Mouse (Mus musculus) hindbrain, embryonic 15.5 days (tissue): Measurements from ENCODE around the gene Dcakd. TPM values are rescaled to one million over a fixed set of nuclear protein-coding genes. Genes with fewer than 3 reads are reported as not detected.
A peak's percentile ranks its signal among the peaks of the same experiment; 100 is the strongest.

Source experiments
- ATAC-seq: fragments of 200-750 bp; cut with Nextera tagmentation; 2 replicates; pipeline ENCODE4 v1.8.0; 2017; ENCODE audit warnings: low read depth, moderate number of reproducible peaks, moderate TSS enrichment; ENCODE audit not compliant: low FRiP score
- H3K27ac ChIP-seq: fragments of 300-500 bp; sonication (generic); replicated peaks from 2 replicates; pipeline ENCODE4 v1.5.1; 2015; ENCODE audit warnings: mild to moderate bottlenecking, inconsistent platforms
- H3K27me3 ChIP-seq: fragments of 300-500 bp; sonication (generic); 2 replicates; pipeline ENCODE4 v1.6.1; 2015; ENCODE audit warnings: control low read depth, inconsistent platforms
- H3K36me3 ChIP-seq: fragments of 300-500 bp; sonication (generic); 2 replicates; pipeline ENCODE4 v1.6.1; 2015; ENCODE audit warnings: control low read depth, inconsistent platforms
- H3K4me1 ChIP-seq: fragments of 300-500 bp; sonication (generic); replicated peaks from 2 replicates; pipeline ENCODE4 v1.6.1; 2015; ENCODE audit warnings: control low read depth, inconsistent platforms
- H3K4me2 ChIP-seq: fragments of 300-500 bp; sonication (generic); 2 replicates; pipeline ENCODE4 v1.6.1; 2015; ENCODE audit warnings: moderate library complexity, mild to moderate bottlenecking, inconsistent platforms
- H3K4me3 ChIP-seq: fragments of 300-500 bp; sonication (generic); 2 replicates; pipeline ENCODE4 v1.5.1; 2015; ENCODE audit warnings: mild to moderate bottlenecking, inconsistent platforms
- H3K9ac ChIP-seq: fragments of 300-500 bp; sonication (generic); 2 replicates; pipeline ENCODE4 v1.6.1; 2015; ENCODE audit warnings: inconsistent platforms
- H3K9me3 ChIP-seq: fragments of 300-500 bp; sonication (generic); 2 replicates; pipeline ENCODE4 v1.6.1; 2016; ENCODE audit warnings: control low read depth, inconsistent platforms
- WGBS: fragments of 180-500 bp; shearing (Covaris S2); methylation state at CpG from one replicate; pipeline ENCODE4 v1.1.7; 2015; 5-methylcytosine and 5-hydroxymethylcytosine counted together
- polyA plus RNA-seq: library from polyadenylated mRNA; unstranded; fragments of >200 nt; fragmentation: Nextera tagmentation; extraction: Ambion mirVana; gene quantifications from 2 replicates; pipeline ENCODE4 v1.2.1, GENCODE M21; 2015

The Dcakd gene
- polyA plus RNA-seq, 1 experiment from 2014 or later = 194 TPM

GRCm38 (mm10) chr11:103000111-103000510 is 28.0 kb downstream of the Dcakd start:
- Histone ChIP-seq H3K4me1 (peaks cover 23% of the 10 kb centered on the region), H3K4me2 (no peak overlapping the region), H3K27me3 (no peaks in the 10 kb centered on the region), H3K4me3 (no peak overlapping the region), H3K9me3 (no peaks in the 10 kb centered on the region), H3K27ac (no peak overlapping the region), H3K36me3 (peaks cover 39% of the 10 kb centered on the region), H3K9ac (no peak overlapping the region)
- WGBS = 87% methylated on average over 16 of the region's 16 CpGs
- no peak for ATAC-seq

DNA sequence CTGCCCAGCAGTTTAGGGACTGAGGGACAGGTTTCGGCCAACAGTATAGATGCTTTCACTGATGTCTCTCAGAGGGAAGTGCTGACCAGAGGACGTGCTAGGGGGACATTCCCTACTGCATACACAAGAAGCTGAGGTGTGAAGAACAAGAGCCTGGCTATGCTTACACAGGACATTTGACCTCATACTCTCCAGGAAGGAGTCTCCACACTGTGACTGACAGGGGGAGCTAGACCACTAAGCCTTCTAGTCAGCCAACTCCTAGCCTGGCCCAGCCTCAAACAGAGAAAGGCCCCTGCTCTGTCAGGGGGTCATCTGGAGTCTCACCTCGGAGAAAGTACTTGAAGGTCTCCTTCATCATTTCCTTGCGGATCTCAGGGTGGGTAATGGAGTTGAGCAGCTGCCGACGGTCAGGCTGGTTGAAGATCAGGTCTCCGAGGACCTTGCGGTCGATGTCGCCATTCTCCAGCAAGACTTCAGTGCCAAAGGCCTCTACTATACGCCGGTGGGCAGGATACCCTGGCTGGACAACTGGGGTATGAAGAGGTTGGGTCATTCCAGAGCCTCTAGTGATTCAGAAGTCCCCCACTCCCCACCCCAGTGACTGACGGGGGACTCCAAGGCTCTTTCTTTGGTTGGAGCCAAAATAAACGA is 28.7 kb downstream of the Dcakd start:
- H3K4me3 ChIP-seq = no peak overlapping the region
- H3K9me3 ChIP-seq = no peaks in the 10 kb centered on the region
- peaks cover 23% of the 10 kb centered on the region for H3K4me1 ChIP-seq
- no peak overlapping the region for H3K9ac ChIP-seq
- H3K27me3 ChIP-seq = no peaks in the 10 kb centered on the region
- ATAC-seq = no peak
- H3K36me3 ChIP-seq = peaks cover 46% of the 10 kb centered on the region
- WGBS = 79% methylated on average over 14 of the region's 14 CpGs
- H3K27ac ChIP-seq = peak overlapping the region; percentile 51; the same call in 1 of the 2 replicates
- H3K4me2 ChIP-seq = no peak overlapping the region

- Histone ChIP-seq H3K4me2 (no peak overlapping the region), H3K9ac (no peak overlapping the region), H3K36me3 (peaks cover 48% of the 10 kb centered on the region), H3K9me3 (no peaks in the 10 kb centered on the region), H3K4me1 (peaks cover 24% of the 10 kb centered on the region), H3K4me3 (no peak overlapping the region), H3K27ac (peak overlapping the region; percentile 51), H3K27me3 (no peaks in the 10 kb centered on the region)
- peak; percentile 19; the same call in 1 of the 2 replicates for ATAC-seq
- 59% methylated on average over 14 of the region's 14 CpGs for WGBS
Measured at GRCm38 (mm10) chr11:102998577-102999316, 29.4 kb downstream of the Dcakd start.

DNA sequence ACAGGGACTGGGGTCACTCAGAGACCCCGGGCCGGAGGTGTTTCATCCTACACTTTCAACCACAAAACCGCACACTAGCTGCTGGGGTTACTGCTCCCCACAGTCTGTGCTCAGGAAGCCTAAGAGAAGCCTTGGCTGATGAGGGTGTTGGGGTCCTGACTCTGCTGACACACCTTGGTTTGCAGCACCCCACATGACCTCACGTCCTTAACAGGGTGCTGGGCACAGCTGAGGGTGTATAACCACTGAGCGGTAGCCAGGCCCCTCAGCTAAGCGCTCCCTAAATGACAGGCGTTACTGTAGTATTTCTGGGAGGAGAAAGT is 29.9 kb downstream of the Dcakd start:
- no peaks in the 10 kb centered on the region for H3K9me3 ChIP-seq
- peaks cover 24% of the 10 kb centered on the region for H3K4me1 ChIP-seq
- H3K4me2 ChIP-seq = no peak overlapping the region
- H3K36me3 ChIP-seq = peaks cover 48% of the 10 kb centered on the region
- peak overlapping the region; percentile 30; the same call in 1 of the 2 replicates for H3K27ac ChIP-seq
- H3K4me3 ChIP-seq = no peak overlapping the region
- H3K27me3 ChIP-seq = no peaks in the 10 kb centered on the region
- no peak overlapping the region for H3K9ac ChIP-seq
- 88% methylated on average over 7 of the region's 7 CpGs for WGBS
- no peak for ATAC-seq

DNA sequence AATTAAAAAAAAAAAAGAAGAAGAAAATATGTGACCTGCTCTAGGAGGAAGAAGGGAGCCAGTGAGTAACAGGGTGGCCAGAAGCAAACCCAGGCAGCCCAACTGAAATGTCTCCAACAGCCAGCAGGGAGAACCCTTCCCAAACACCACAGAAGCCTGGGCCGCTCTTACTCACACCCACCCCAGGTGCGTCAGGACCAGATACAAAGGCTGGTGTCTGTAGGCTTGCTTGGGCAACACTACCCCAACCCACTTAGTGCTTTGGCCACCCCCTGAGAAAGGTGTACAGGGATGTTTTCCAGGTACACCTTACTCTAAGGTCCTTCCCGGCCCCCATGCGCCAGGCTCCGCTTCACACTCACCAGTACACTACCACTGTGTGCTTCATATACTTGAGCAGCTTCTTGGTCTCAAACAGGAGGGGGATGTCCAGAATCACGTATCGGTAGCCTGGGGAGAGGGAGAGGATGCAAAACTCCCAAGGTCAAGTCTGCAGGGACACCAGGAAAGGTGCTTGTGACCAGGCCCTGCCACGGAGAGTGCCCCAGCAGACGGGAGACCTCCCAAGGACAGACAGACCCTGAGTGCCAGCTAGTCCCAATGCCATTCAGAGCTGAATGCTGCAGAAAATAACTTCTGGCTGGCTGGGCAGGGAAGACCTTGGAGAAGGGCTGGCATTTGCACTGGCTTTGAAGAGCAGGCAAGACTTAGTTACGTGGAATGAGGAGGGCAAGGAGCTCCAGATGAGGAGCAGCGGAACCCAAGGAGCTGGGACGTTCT is 31.0 kb downstream of the Dcakd start:
- H3K4me2 ChIP-seq = no peak overlapping the region
- ATAC-seq = no peak
- peaks cover 48% of the 10 kb centered on the region for H3K36me3 ChIP-seq
- H3K9ac ChIP-seq = no peak overlapping the region
- 95% methylated on average over 12 of the region's 12 CpGs for WGBS
- no peak overlapping the region for H3K27ac ChIP-seq
- H3K9me3 ChIP-seq = no peaks in the 10 kb centered on the region
- H3K27me3 ChIP-seq = no peaks in the 10 kb centered on the region
- peaks cover 25% of the 10 kb centered on the region for H3K4me1 ChIP-seq
- H3K4me3 ChIP-seq = no peak overlapping the region

GRCm38 (mm10) chr11:102996385-102996784 is 31.7 kb downstream of the Dcakd start:
- H3K27ac ChIP-seq = no peak overlapping the region
- no peaks in the 10 kb centered on the region for H3K9me3 ChIP-seq
- no peaks in the 10 kb centered on the region for H3K27me3 ChIP-seq
- no peak overlapping the region for H3K9ac ChIP-seq
- H3K4me2 ChIP-seq = no peak overlapping the region
- no peak for ATAC-seq
- H3K4me3 ChIP-seq = no peak overlapping the region
- peaks cover 33% of the 10 kb centered on the region for H3K4me1 ChIP-seq
- peaks cover 48% of the 10 kb centered on the region for H3K36me3 ChIP-seq
- 89% methylated on average over 7 of the region's 7 CpGs for WGBS

DNA sequence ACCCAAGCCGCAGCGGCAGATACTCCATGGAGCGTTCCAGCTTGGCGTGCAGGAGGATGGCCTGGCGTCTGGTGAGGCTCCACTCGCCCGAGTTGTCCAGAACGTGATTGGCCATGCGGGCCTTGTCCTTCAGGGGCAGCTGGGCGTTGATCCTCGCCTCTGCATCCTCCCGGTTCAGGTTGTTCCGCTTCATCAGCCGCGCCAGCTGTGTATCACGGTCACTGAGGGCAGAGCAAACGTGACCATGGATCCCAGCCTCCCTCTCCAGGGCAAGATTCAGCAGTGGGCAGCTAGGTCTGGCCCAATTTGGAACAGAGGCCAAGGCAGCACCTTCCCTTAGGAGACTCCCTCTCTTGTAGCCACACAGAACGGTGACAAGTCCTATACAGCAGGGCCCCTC is 33.2 kb downstream of the Dcakd start:
- ATAC-seq = no peak
- Histone ChIP-seq H3K4me3 (no peak overlapping the region), H3K27me3 (no peaks in the 10 kb centered on the region), H3K9ac (no peak overlapping the region), H3K4me1 (peaks cover 38% of the 10 kb centered on the region), H3K27ac (no peak overlapping the region), H3K4me2 (no peak overlapping the region), H3K9me3 (no peaks in the 10 kb centered on the region), H3K36me3 (peaks cover 48% of the 10 kb centered on the region)
- 81% methylated on average over 18 of the region's 18 CpGs for WGBS

DNA sequence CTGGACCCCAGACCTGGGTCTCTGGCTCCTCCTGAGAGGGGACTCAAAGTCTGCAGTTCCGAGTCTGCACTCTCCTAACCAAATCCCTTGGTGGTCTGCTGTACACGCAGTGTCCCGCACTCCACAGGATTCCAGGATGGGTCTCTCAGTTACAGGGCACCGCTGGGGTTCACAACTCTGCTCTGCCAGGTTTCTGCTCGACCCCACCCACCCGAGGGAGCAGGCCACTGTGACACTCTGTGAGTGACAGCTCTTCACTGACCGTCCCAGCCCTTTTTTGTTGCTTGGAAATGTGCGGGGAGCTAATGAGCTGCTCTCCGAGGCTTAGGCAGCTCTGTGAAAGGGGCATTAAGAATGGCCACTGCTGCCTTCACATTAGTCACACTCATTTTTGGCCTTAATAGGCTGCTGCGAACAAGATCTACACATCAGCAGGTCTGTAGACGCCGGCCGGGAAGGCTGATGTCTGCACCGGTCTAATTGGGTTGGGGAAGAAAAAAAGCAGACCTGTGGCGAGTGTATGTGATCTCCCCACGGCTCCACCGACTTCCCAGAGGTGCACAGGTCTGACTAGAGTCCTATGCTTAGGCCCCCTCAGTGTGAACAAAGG is 34.6 kb downstream of the Dcakd start:
- ATAC-seq = peak; percentile 15; the same call in 1 of the 2 replicates
- WGBS = 19% methylated on average over 17 of the region's 17 CpGs
- no peak overlapping the region for H3K4me2 ChIP-seq
- no peaks in the 10 kb centered on the region for H3K9me3 ChIP-seq
- H3K36me3 ChIP-seq = peaks cover 40% of the 10 kb centered on the region
- H3K27ac ChIP-seq = peak overlapping the region; percentile 20; the same call in 1 of the 2 replicates
- H3K4me3 ChIP-seq = no peak overlapping the region
- peaks cover 39% of the 10 kb centered on the region for H3K4me1 ChIP-seq
- H3K9ac ChIP-seq = no peak overlapping the region
- peaks cover 12% of the 10 kb centered on the region for H3K27me3 ChIP-seq

DNA sequence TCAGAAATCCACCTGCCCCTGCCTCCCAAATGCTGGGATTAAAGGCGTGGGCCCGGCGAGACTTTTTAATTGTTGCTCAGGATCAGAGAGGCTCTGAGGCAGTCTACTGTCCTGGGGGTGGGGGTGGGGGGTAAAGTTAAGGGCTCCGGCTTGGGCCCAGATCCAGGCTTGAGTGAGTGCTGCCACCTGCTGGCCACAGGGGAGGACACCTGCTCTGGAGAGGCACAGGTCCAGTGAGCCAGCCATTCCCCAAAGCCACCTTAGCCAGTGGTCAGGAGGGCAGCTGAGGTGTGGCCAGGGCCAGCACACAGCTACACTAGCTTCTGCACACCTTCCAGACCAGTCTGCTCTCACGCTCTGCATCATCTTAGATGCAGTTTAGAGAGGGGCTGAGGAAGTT is 35.2 kb downstream of the Dcakd start:
- peaks cover 37% of the 10 kb centered on the region for H3K36me3 ChIP-seq
- ATAC-seq = no peak
- H3K4me3 ChIP-seq = no peak overlapping the region
- no peaks in the 10 kb centered on the region for H3K9me3 ChIP-seq
- 8% methylated on average over 5 of the region's 5 CpGs for WGBS
- H3K4me2 ChIP-seq = no peak overlapping the region
- H3K4me1 ChIP-seq = peaks cover 35% of the 10 kb centered on the region
- H3K27me3 ChIP-seq = peaks cover 17% of the 10 kb centered on the region
- H3K27ac ChIP-seq = no peak overlapping the region
- H3K9ac ChIP-seq = no peak overlapping the region

DNA sequence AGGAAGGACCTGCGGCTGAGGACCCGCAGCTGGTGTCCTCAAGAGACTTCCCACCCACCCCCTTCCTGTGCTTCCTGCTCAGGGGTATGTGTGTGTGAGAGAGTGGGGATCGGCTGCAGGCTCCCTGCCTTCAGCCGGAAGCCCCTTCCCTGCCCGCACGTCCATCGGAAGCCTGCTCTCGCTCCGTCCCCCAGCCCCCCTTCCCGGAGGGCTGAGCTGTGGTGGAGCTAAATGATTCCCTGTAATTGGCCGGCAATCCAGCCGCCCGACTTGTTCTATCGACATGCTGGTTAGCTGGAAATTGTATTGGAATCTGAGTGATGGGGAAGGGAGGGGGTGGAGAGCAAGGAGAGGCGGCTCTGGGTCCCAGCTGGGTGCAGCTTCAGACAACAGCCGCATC is 36.5 kb downstream of the Dcakd start:
- Histone ChIP-seq H3K9ac (peak overlapping the region; percentile 25), H3K9me3 (no peaks in the 10 kb centered on the region), H3K36me3 (peaks cover 25% of the 10 kb centered on the region), H3K4me1 (peaks cover 42% of the 10 kb centered on the region), H3K27me3 (peaks cover 17% of the 10 kb centered on the region), H3K27ac (peak overlapping the region; percentile 48; the same call in 1 of the 2 replicates), H3K4me3 (peak overlapping the region; percentile 1; the same call in 1 of the 2 replicates), H3K4me2 (peak overlapping the region; percentile 50)
- ATAC-seq = peak; percentile 16; the same call in 1 of the 2 replicates
- 2% methylated on average over 16 of the region's 16 CpGs for WGBS

- no peak for ATAC-seq
- H3K4me3 ChIP-seq = peak overlapping the region; percentile 35
- peak overlapping the region; percentile 23; the same call in 1 of the 2 replicates for H3K9ac ChIP-seq
- H3K9me3 ChIP-seq = no peaks in the 10 kb centered on the region
- 2% methylated on average over 29 of the region's 29 CpGs for WGBS
- H3K36me3 ChIP-seq = peaks cover 10% of the 10 kb centered on the region
- H3K4me1 ChIP-seq = peaks cover 42% of the 10 kb centered on the region
- H3K27ac ChIP-seq = no peak overlapping the region
- H3K4me2 ChIP-seq = peak overlapping the region; percentile 84
- H3K27me3 ChIP-seq = peaks cover 17% of the 10 kb centered on the region
Measured at GRCm38 (mm10) chr11:102990152-102990663, 37.9 kb downstream of the Dcakd start.
